Mouse (Mus musculus) thymus, postnatal 10 days (tissue): ENCODE measurements around the gene Olfr92.

ENCODE experiments used
- DNase-seq, 2 experiments: peaks; one replicate each; pipeline ENCODE4 v3.0.0; 2021; ENCODE audit warnings: low spot score in 2 of 2

Olfr92 gene

GRCm38 (mm10) chr17:37062101-37062641 is 57.7 kb downstream of the Olfr92 start:
- no peak for DNase-seq

- no peak for DNase-seq
These were observed 58.5 kb downstream of the Olfr92 start for GRCm38 (mm10) chr17:37061435-37061834.
